Mouse (Mus musculus) G1E (cell line): ENCODE data around the gene Ctsf.

ENCODE experiments used
- CTCF ChIP-seq: IDR thresholded peaks from 2 replicates; pipeline ENCODE4 v1.5.1; 2012; ENCODE audit warnings: low read depth, low read length, inconsistent platforms, mixed read lengths
- GATA1 ChIP-seq: IDR thresholded peaks from 2 replicates; pipeline ENCODE4 v1.6.1; 2012; ENCODE audit warnings: borderline replicate concordance, low read length, inconsistent platforms, mixed read lengths
- GATA2 ChIP-seq: IDR thresholded peaks from 2 replicates; pipeline ENCODE4 v1.6.1; 2012; ENCODE audit warnings: low read depth, low read length, inconsistent platforms, borderline replicate concordance
- TAL1 ChIP-seq: conservative IDR thresholded peaks from 2 replicates; pipeline ENCODE4 v1.6.1; 2012; ENCODE audit warnings: low read depth, low read length, inconsistent platforms, mixed read lengths

DNA sequence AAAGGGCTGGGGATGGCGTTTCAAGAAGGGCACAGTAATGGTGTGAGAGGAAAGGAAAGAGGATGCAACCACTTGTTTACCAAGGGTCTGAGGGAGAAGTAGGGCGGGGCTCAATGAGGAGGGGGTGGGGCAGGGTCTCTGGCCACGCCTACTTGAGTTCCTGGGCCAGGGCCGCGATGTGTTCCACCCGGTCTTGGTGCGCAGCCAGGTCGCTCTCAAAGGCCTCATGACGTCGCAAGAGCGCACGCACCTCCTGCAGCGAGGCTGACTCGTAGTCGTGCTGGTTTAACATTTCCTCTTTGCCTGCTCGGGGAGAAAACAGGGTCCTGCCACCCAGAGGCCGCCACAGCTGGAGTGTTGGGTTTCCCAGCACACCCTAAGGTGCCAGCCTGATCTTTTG, 10.2 kb downstream of the Ctsf start:
- TF ChIP-seq CTCF, result no peak
- no peak for TF ChIP-seq GATA2
- no peak for TF ChIP-seq GATA1
- no peak for TF ChIP-seq TAL1
